Mouse (Mus musculus) C2C12 (cell line): ENCODE measurements around the gene Tas2r137.

Experiments
- CEBPB ChIP-seq: IDR thresholded peaks from one replicate; pipeline ENCODE4 v1.6.1; 2011; ENCODE audit warnings: low read depth, mild to moderate bottlenecking, control low read depth, moderate library complexity
- CTCF ChIP-seq: IDR thresholded peaks from one replicate; pipeline ENCODE4 v1.5.1; 2011; ENCODE audit not compliant: control insufficient read depth, insufficient read depth, insufficient read length

DNA sequence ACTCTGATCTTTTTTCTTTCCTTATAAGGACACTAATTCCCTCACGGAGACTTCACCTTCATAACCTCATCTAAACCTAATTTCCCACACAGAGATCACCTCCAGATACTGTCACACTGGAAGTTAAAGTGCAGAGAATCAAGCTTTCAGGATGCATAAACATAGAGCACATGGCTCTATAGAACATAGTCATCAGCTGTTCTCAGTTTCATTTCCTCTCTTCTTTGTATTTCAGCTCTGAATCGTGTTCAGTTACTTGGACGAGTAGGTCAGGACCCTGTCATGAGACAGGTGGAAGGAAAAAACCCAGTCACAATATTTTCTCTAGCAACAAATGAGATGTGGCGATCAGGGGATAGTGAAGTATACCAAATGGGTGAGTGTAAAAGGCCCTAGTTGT, 14.9 kb upstream of the Tas2r137 start:
- no peak for TF ChIP-seq CEBPB
- TF ChIP-seq CTCF, result no peak
